Mouse (Mus musculus): ENCODE results near the gene Cped1.

DNA sequence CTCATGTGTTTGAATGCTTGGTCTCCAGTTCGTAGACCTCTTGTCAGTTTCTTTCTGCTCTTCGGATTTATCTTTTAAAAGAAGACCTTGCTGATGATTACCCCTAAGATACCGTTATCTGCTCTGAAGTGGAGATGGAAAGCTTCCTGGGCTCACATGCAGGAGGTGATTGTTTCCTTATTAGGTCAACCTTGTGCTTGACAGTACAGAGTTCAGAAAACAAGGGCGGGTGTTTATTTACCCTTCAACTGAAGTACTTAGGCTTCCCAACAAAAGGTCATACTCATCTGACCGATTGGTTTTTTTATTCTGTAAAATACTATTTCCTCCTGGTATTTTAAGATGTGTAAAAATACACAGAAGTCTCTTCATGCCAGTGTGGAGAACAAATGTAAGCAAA lies 106.1 kb downstream of the Cped1 start:
- TF ChIP-seq CTCF (IDR thresholded peaks at IDR 0.05; ENCODE audit: control insufficient read depth, insufficient read depth, insufficient replicate concordance, low read depth, low read length) (no peak), POLR2A (IDR thresholded peaks at IDR 0.05; ENCODE audit: control insufficient read depth, low read depth, low read length) (no peak)
